Mouse (Mus musculus): Measurements from ENCODE around the gene Pmm2.

Gene Pmm2

DNA sequence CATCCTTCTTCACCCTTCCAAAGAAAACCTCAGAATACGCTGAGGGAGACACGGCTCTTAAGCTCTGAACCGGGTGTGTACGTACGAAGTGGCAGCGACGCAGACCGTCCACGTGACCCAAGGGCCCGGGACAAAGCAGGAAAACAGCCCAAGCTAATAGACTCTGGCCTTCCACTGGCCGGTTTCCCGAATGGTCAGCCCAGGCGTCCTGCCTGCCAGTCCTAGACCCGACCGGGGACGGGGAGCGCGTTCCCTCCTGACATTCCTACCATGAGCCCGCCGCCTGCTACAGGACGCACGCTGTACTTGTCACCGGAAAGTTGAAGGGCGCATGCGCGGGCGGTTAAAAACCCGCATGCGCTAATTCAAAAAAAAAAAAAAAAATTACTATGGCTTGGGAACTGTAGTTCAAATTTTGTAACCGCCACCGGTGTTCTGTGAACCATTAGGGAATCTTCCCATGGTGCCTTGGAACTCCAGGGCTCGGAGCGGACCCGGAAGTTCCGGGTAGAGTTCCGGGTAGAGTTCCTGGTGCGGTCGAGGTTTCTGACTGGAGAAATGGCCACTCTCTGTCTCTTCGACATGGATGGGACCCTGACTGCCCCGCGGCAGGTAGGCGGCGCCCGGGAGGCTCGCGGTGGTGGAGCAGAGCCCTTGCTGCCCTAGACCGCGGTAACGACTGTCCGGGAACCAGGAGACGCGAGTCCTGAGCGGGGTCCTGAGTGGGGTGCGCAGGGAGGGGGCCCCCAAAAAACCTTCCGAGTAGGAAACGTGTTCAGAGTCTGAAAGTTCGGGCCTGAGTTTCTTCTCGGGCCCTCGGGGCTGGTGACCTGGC is at the start of gene Pmm2, which contains the start of gene Tmem186:
TSS of gene Pmm2 (plus strand) at position 458 of the 835 bp plus-strand sequence.
TSS of gene Tmem186 (minus strand) at position 496 of the 835 bp plus-strand sequence.
- DNase-seq (ENCODE audit: low spot score) = peak; percentile 81

DNA sequence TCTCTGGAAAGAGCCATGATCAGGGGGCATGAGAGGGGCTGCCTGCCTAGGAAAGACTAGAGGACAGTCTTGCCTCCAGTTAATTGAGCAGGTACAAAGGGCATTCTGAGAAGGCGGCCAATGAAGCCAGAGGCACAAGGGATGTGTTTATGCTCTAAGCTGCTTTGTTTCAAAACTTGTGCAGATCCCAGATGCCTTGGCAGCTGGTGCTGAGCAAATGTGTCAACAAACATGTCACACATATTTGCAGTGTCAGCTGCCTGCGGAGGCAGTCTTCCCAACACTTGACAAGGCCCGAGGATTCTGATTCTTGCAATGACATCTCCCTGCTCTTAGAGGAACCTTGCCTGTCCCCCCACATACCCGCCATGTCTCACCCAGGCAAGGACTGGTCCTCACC is 42.1 kb upstream of the Pmm2 start:
- DNase-seq (ENCODE audit: low spot score) = no peak

DNA sequence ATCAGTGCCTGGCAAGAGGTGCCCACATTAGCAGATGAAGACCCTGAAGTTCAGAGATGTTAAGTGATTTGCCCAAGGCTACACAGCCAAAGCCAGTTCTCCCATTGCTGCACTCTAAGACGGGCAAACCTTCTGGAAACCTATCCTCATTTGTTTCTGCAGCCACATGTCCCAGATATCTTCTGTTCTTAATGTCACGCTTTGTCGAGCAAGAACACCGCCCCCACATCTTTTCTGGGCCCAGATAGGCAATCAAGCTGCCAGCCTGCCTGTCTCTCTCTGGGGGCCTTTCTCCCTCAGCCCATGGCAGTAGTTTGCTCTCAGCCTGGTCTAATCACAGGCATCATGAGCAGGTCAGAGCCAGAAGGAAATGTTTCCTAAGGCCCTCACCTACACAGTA is 41.1 kb upstream of the Pmm2 start:
- DNase-seq (ENCODE audit: low spot score) = no peak

DNA sequence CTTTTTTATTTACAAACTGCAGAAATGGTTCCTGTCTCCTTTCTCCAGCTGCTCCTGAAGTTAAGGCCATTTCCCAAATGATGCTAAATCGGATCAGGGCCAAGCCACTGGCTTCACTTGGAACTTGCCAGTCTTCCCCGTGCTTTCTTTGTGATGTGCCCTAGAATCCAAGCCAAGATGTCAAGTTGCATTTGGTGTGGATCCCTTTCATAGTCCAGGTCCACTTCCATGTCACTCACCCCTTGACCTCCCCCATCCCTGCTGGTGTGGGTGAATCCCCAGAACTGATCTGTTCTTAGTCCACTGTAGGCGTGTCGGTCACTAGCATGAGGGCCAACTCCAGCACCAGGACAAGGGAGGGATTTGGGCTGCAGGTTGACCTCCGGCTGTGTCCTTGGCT is 40.0 kb upstream of the Pmm2 start:
- no peak for DNase-seq (ENCODE audit: low spot score)

DNA sequence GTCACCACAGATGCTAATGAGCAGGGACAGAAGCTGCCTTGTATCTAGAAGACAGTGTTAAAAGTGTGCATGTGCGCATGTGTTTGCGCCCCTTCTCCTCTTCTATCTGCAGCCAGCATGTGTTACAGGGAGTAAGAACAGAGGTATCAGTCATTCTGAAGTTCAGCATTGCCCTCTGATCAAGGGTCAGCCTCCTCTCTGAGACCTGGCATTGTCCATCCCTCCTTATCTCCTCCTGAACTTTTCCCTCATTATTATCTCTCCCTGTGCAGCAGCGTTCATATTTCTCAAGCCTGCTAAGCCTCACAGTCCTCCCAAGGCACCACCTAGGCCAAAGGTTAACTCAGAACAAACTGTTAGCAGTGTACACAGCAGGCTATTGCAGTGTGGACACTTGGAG is 33.7 kb upstream of the Pmm2 start:
- DNase-seq (ENCODE audit: low spot score) = no peak

DNA sequence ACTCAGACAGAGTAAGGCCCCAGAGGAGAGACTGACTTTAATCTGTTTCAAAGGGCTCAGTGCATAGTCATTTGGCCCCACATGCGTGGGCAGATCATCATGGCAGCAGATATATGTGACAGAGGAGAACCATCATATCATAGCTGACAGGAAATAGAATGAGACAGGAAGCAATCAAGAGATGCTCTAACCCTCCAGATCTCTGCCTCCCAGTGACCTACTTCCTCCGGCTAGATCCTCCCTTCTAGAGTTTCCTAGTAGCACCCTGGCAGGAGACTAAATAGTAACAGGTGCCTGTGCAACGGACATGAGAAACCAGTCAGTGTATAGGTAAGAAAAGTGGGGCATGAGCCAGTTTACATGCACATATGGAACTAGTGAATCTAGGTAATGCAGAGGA is 27.1 kb upstream of the Pmm2 start:
- no peak for DNase-seq (ENCODE audit: low spot score)

DNA sequence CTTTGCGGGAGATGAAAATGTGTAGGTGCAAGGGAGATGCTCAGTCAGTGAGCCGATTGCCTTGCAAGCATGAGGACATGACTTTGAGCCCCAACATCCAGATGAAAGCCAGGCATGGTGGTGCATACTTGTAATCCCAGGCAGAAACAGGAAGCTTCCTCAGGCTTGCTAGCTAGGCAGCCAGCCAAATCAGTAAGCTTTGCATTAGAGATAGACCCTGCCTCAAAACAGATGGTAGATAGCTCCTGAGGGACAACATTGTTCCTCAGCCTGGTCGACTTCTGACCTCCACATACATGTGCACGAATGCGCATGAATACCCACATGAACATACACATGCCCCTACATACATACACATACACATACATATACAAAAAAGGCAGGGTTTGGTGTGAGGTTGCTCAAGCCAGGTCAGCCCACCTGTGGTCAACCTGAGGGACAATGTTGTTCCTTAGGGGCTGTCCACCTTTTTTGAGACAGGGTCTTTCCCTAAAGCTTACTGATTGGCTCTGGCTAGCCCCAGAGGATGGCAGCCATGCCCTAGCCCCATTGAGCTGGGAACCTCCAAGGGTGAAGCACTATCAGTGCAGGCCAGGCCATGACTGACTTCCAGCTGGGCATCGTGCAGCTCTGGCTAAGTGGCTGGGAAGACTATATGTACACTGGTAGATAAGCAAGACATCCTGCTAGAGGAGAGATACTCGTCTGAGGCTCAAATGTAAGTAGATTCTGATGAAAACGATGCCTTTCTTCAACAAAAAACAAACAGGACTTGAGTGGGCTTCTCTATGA is 25.1 kb upstream of the Pmm2 start:
- no peak for DNase-seq (ENCODE audit: low spot score)

DNA sequence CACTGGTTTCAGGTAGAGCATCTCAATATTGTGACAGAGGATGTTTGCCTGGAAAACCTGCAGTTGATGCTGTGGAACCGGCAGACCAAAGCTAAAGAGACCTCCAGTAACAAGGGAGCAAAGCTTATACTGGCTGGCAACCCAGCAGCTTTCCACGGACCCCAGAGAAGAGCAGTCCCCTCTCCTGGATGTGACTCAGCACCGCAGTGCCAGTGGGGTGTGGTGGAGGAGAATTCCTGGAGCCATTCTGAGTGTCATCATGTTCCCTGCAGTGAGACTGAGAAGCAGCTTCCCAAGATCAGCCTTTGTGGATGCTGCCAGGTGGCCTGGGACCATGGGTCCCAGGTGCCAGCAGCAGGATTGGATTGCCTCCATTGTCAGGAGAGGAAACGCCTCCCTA is 24.4 kb upstream of the Pmm2 start:
- no peak for DNase-seq (ENCODE audit: low spot score)

DNA sequence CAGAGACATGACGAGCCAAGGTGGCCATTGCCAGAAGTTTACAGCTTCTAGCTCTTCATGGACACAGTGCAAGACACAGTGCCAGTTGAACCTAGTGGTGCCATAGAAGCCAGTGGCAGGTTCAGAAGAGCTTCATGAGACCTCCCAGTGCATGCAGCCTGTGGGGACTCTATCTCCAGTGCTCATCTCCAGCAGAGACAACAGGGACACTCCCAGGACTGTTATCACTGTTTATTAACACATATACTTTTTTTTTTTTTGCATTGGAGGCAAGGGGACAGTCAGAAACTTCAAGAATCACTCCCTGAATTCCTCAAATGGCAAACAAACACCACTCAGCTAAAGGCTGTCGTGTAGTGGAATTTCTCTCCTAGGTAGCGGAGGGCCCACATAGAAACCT is 24.0 kb upstream of the Pmm2 start:
- DNase-seq (ENCODE audit: low spot score) = no peak

DNA sequence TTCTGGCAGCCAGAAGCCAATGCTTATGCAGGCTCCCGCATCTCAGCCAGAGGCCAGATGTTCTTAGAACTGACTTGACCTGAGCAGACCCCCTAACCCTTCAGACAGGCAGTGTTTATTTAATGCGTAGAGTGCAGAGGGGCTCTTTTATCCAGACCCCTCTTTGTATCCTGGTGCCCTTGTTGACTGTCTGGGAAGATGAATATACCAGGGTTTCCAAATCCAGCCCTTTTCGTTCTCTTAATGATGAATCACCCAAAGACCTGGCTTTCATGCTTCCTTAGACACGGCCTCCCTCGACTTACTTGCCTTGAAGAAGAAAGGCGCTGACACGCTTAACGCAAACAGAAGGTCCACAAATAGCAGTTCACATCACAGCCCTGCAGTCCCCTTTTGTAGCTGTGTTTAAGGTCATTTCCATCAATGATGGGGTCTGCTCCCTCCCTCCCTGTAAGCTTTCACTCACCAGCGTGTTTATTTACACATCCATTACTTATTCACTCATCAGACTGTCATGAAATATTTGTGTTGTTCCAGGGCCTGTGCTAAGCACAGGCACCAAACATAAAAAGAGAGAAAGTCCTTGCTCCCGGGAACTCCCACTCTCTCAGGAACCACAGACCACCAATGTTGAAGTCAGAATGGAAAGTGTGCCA is 17.7 kb upstream of the Pmm2 start:
- DNase-seq (ENCODE audit: low spot score) = no peak

DNA sequence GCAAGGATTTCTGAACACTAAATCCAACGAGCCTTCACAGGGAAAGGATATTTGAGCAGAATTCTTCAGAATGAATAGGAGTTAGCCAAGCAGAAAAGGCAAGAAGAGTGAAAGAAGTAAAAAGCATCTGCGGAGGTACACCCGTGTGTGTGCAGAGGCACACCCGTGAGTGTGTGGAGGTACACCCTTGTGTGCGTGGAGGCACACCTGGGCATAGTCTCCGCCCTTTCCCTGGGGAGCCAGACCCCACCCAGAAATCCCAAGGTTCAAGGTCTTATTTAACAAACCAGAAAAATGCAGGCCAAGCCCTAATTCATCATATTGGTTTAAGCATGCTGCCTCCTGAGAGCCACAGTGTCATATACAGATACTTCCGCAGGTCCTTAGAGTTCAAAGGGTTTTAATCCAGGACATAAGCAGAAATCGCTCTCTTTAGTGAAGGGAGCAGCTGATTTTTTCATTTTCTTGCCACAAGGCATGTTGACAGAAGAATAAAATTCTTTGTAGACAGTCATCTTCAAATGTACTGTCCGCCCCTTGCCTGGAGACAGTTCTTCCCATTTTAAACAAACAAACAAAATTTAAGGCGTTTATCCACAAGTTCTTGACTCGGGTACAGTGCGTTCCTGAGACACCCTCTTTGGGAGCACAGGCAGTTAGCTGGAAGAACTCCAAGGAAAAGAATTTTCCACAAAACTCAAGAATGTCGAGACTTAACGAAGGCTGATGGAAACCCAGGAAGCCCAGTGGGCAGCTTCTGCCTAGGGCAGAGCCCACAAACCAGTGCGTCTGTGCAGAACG is 17.0 kb upstream of the Pmm2 start:
- no peak for DNase-seq (ENCODE audit: low spot score)

DNA sequence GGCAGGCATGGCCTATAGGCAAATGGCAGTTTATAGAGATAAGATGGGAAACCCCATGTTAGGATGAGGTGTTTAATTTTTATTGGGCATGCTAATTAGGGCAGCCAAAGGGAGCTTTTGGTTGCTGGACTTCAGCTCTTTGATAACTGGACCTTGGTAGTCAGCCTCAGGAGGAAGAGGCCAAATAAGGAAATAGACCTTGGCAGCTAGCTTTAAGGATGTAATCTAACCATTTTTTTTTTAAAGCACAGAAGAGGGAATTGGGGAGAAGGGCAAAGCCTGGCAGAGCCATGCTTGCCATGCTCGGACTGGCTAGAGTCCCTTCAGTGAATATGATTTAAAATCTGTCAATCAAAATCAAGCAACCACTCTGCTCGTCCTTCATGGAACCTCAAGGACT is 7.1 kb upstream of the Pmm2 start:
- no peak for DNase-seq (ENCODE audit: low spot score)

DNA sequence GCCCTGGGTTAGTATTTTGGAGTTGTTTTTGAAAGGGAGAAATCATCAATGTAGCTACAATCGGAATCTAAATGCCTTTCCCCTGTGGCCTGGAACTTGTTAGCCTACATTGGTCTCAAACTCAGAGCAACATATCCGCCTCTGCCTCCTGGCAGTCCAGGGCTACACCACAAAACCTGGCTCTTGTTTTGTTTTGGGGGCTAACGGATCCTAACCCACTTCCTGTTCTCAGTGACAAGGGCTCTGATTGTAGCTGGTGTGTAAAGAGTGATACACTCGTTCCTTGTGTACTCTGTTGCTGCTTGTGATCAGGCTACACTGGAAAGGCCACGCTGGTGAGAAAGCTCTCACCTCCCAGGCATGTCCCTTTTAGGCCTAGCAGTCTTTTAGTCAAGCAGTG is 6.0 kb upstream of the Pmm2 start:
- no peak for DNase-seq (ENCODE audit: low spot score)

DNA sequence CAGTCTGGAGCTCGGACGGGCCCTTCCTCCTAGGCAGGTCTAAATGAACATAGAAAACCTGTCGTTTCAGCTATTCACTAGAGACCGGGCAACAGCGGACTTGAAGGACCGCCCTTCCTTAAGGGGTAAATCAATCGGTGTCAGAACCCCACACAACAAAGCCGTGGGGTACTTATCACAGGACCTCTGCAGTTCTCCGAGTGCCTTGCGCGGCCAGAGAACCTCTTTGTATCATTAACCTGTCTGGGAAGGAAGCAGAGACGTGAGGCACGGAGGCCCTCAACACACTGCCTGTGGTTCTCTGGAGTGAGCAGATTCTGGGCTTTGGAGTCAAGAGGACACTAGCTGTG is 632 bp upstream of the Pmm2 start:
- no peak for DNase-seq (ENCODE audit: low spot score)

DNA sequence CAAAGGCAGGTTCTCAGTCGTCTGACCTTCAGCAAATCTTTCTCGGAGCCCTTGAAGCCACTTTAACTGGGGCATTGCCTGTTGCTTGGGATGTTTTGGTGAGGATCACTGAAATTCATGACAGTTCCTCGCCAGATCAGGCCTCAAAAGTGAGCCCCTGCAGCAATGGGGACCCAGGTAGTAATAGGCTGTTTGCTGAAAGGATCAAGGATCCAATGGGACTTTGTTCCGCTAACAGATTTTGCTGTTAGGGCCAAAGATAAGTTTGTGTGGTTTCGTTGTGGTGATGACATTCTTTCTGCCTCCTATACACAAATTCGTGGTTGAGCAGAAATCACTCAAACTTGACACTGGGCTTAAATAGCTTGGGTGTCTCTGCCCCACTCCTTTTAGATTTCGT is 657 bp downstream of the Pmm2 start:
- DNase-seq (ENCODE audit: low spot score) = no peak

DNA sequence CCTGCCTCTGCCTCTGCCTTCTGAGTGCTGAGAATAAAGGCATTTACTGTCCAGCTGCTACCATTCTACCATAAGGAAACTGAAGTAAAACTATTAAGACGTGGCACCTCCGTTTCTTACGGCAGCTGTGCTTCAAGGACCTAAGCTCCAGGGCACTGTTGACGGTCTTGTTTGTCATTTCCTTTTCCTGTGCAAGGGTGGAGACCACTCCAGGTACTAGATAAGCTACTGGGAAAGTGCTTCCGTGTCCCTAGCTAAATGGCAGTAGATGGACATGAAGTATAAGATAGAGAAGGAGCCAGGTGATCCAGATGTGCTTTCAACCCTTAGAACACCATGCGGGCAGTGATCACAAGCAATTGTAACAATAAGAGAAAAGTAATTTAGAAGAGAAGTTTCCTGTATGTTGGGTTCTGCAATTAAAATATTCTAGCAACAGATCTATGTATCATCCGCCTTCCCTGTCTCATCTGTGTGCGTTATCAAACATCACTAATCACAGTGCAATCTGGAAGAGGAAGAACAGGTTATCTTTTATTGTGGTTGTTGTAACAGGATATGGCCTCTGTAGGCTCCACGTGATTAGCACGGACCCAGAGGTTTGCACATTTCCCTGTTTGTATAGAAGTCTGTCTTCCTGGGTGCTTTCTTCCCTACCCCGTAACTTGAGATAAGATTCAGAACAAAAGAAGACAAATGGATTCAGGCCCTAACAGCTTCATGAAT is 2.2 kb downstream of the Pmm2 start:
- DNase-seq (ENCODE audit: low spot score) = no peak

DNA sequence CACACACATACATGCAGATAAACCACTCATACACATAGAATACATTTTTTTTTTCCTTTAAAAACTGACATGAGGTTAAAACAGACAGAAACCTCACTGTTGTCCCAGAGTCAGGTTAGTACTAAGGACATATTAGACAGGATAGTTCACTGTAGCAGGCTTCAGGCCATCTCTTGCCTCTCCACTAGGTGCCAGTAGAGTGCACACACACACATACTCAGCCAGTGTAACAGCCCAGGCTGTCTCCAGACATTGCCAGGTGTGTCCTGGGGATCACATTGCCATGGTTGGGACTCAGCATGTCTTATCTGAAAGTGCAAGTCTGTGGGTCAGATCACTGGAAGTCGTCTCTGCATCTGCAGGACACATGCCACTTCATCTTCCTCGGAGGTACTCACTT is 6.4 kb downstream of the Pmm2 start:
- no peak for DNase-seq (ENCODE audit: low spot score)

DNA sequence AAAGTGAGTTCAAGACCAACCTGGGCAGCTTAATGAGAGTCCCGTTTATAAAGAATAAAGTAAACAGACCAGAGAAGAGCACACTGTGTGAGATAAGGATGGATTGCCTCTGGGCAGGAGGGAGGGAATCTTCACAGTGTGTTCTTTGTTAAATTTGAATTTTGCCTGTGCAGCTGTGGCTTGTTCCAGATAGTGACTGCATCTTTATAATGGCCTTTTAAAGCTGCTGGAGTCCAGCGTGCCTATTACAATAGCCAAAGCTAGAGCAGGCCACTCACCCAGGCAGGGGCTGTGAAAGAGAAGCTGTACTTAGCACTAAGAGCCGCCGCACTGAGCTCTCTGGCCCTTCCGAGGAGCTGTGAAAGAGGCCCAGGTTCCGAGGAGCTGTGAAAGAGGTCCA is 8.1 kb downstream of the Pmm2 start:
- no peak for DNase-seq (ENCODE audit: low spot score)

DNA sequence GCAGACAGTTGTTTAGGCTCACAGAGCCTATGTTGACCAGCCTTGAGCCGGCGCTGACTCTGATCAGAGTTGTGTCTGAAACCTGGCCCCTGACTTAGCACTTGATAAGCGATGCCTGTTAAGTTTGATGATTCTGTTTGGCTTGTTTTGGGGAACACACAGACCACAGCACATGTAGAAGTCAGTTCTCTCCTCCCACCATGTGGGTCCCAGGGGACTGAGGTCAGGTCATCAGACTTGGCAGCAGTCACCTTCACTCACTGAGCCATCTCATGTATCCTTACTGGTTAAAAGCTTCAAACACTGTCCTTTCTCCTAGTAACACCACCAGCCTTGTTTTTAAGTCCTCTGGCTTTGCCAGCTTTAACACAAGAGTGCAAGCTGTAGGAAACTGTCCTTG is 12.5 kb downstream of the Pmm2 start:
- peak; percentile 55 for DNase-seq (ENCODE audit: low spot score)

DNA sequence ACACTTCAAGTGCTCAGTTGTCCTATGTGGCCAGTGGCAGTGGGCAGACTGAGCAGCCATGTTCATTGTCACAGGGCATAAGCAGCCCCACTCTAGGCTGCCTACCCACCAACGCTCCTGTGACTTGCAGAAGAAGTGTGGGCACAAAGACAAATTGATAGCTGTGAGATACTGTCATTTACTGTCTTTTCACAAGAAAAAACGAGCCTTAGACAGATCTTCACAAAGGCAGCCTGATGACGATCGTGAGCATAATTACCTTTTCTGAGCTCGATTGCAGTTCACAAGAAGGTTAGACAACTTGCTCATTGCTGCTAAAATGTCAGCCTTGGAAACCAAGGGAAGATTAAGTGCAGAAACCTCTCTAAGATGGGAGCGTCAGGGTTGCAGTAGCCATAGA is 17.6 kb downstream of the Pmm2 start:
- DNase-seq (ENCODE audit: low spot score) = no peak

DNA sequence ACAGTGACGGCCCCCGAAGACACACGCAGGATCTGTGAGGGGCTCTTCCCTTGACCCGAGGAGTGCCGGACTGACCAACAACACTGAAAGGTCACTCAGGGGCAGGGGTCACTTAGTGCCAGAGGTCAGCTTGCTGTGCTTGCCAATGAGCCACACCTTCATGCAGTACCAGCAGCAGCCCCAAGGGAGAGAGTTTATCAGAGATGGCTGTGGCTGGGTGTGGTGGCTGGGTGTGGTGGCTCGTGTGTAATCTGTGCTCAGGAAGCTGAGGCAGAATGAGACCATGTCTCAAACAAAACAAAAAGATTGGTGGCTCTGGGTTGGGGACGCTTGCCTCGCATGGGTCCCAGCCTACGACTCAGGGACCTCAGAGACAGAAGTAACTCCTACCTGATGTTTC is 18.1 kb downstream of the Pmm2 start:
- DNase-seq (ENCODE audit: low spot score) = no peak

DNA sequence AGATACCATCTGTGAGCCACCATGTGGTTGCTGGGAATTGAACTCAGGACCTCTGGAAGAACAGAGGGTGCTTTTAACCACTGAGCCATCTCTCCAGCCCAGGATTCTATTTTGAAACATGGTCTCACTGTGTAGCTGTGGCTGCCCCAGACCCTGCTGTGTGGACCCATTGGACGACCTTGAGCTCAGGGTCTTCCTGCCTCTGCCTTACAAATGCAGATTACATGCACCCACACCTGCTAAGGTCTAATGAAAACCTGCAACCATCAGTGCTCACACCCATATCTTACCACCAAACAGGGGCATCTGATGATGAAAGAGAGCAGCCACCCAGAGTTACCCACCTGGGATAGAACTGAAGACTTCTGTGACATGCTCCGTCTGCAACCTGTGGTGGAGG is 18.8 kb downstream of the Pmm2 start:
- no peak for DNase-seq (ENCODE audit: low spot score)

Measured in ovary, postnatal 36 days (tissue).